10 mouse cellular contexts compared by ENCODE assay signal in genomic region chr2:117412045-117412606, GRCm38 (mm10).
DNase-seq lines count a peak whose midpoint lies in the region; ATAC-seq and TF ChIP-seq lines count a peak whose summit lies in the region.
"Had no signal": no experiment of that assay in that cellular context is flagged by ENCODE, and none has a peak within 500 bp of the region (broad histone marks: within the 10 kb centered on the region; RNA-seq: fewer than 3 reads in every experiment).

No protein-coding gene starts in this region.

- H3K27me3 ChIP-seq in liver, adult 2 months (ENCODE audit: control insufficient read depth, insufficient read depth, low read length), result no peaks in the 10 kb centered on the region
- no peaks in the 10 kb centered on the region for H3K27me3 ChIP-seq in liver, embryonic 11.5 days (replicated peaks; ENCODE audit: control insufficient read depth, insufficient read depth, low read length)
- H3K27me3 ChIP-seq: embryonic facial prominence, embryonic 12.5 days; neural tube, embryonic 12.5 days had no signal

- H3K4me3 ChIP-seq in liver, adult 2 months (ENCODE audit: insufficient read depth, low read depth, low read length), result no peak overlapping the region
- no peak overlapping the region for H3K4me3 ChIP-seq in liver, embryonic 11.5 days (ENCODE audit: low read depth, low read length)
- H3K4me3 ChIP-seq: embryonic facial prominence, embryonic 12.5 days; neural tube, embryonic 12.5 days had no signal

- ATAC-seq in liver, embryonic 11.5 days (replicated peaks; ENCODE audit: low FRiP score), result no peak

- TF ChIP-seq POLR2A in liver, adult 2 months (IDR thresholded peaks at IDR 0.05; ENCODE audit: extremely low read depth, insufficient read depth, low read length), result no peak

- no peaks in the 10 kb centered on the region for H3K4me1 ChIP-seq in liver, adult 2 months (ENCODE audit: control insufficient read depth, insufficient read depth, low read length)
- no peaks in the 10 kb centered on the region for H3K4me1 ChIP-seq in liver, embryonic 11.5 days (replicated peaks; ENCODE audit: control insufficient read depth, insufficient read depth, low read length)
- H3K4me1 ChIP-seq: embryonic facial prominence, embryonic 12.5 days; neural tube, embryonic 12.5 days had no signal

- DNase-seq in cerebellum, postnatal 10 days, result peak; percentile 61 to 62
- no peak for DNase-seq in cerebellum, postnatal 4 days (ENCODE audit: low spot score in 2 of 2)
- DNase-seq in liver, adult 2 months (ENCODE audit: extremely low read depth, low read depth, low spot score), result peak; percentile 19
- no peak for DNase-seq in liver, embryonic 11.5 days (ENCODE audit: low spot score)
- peak; percentile 22 for DNase-seq in kidney, adult 8-10 months
- DNase-seq in skeletal muscle tissue, adult 2 months (ENCODE audit: low read depth, low spot score), result peak; percentile 4
- DNase-seq in retina, postnatal 1 day, result no peak
- no peak for DNase-seq in gastrocnemius, postnatal 10 days

- no peaks in the 10 kb centered on the region for H3K79me2 ChIP-seq in liver, adult 2 months (ENCODE audit: control insufficient read depth, insufficient read depth, low read length)

- H3K27ac ChIP-seq in liver, adult 2 months (replicated peaks; ENCODE audit: insufficient read depth, low read depth, low read length), result no peak overlapping the region
- H3K27ac ChIP-seq in liver, embryonic 11.5 days (ENCODE audit: low read depth, low read length), result no peak overlapping the region
- H3K27ac ChIP-seq: embryonic facial prominence, embryonic 12.5 days; neural tube, embryonic 12.5 days had no signal

- no peaks in the 10 kb centered on the region for H3K36me3 ChIP-seq in liver, adult 2 months (ENCODE audit: control insufficient read depth, insufficient read depth, low read length)
- H3K36me3 ChIP-seq in liver, embryonic 11.5 days (ENCODE audit: control insufficient read depth, insufficient read depth, low read length), result no peaks in the 10 kb centered on the region
- H3K36me3 ChIP-seq: embryonic facial prominence, embryonic 12.5 days; neural tube, embryonic 12.5 days had no signal

- no peak overlapping the region for H3K9ac ChIP-seq in liver, adult 2 months (ENCODE audit: low read depth, low read length)
- H3K9ac ChIP-seq in liver, embryonic 11.5 days (ENCODE audit: low read depth, low read length), result no peak overlapping the region
- H3K9ac ChIP-seq: embryonic facial prominence, embryonic 12.5 days; neural tube, embryonic 12.5 days had no signal

- no peak overlapping the region for H3K4me2 ChIP-seq in liver, embryonic 11.5 days
- H3K4me2 ChIP-seq: embryonic facial prominence, embryonic 12.5 days; neural tube, embryonic 12.5 days had no signal

- no peaks in the 10 kb centered on the region for H3K9me3 ChIP-seq in liver, embryonic 11.5 days (ENCODE audit: control insufficient read depth, low read length)
- H3K9me3 ChIP-seq: embryonic facial prominence, embryonic 12.5 days; neural tube, embryonic 12.5 days had no signal

- WGBS in liver, adult 2 months, result 41% methylated on average over 4 of the region's 4 CpGs
- 39% methylated on average over 4 of the region's 4 CpGs for WGBS in liver, embryonic 11.5 days

- TF ChIP-seq CTCF in liver, adult 2 months (IDR thresholded peaks at IDR 0.05; ENCODE audit: low read depth, low read length), result no peak

Comparison
In these comparisons a context has a peak if more than half of its experiments do, and no peak if none do; other contexts are left out.
1. DNase-seq: peak in cerebellum, postnatal 10 days (2 of 2), liver, adult 2 months (single experiment), kidney, adult 8-10 months (2 of 2) and skeletal muscle tissue, adult 2 months (single experiment); none in cerebellum, postnatal 4 days (0 of 2), liver, embryonic 11.5 days (single experiment), retina, postnatal 1 day (single experiment) and gastrocnemius, postnatal 10 days (single experiment).